Mouse (Mus musculus): ENCODE measurements around the gene Kctd12.

Kctd12 gene

DNA sequence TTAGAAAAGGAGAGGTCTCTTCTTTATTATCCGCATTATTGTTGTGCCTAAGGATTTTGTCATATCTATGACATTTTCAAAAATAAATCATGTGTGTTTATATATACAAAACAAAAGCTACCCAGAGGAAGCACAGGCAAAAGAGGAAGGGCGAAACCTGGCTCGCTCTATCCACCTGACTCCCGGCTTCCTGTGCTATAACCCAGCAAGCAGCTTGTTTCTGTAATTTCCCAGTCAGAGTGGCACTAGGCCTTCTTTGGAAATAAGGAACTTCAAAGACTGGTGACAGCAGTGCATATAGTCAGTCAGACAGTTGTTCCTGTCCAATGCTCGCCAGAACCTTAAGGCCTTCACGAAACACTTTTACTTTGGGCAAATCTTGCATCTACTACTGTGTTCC, 6.6 kb downstream of the Kctd12 start:
- in situ Hi-C loops (cut with MboI; ENCODE audit: unreplicated experiment in 2 of 2), result loop anchor here (25.0 kb wide), 3 partner anchors 564 to 1314 kb away; partner anchors contain the start of gene Uchl3 (in 1 of the 2)

DNA sequence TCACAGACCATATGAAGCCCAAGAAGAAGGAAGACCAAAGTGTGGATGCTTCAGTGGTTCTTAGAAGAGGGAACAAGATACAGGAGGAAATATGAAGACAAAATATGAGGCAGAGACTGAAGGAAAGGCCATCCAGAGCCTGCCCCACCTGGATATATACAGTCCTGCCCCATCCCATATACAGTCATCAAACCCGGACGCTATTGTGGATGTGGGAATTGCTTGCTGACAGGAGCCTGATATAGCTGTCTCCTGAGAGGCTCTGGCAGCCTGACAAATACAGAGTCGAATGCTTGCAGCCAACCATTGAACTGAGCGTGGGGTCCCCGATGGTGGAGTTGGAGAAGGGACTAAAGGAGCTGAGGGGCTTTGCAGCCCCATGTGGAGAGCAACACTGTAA, 13.6 kb downstream of the Kctd12 start:
- in situ Hi-C loops (cut with MboI; ENCODE audit: unreplicated experiment in 2 of 2), result no loop called here

- in situ Hi-C loops (cut with MboI; ENCODE audit: unreplicated experiment in 2 of 2), result no loop called here
Observed at GRCm38 (mm10) chr14:102966241-102966640, 16.2 kb downstream of the Kctd12 start.

DNA sequence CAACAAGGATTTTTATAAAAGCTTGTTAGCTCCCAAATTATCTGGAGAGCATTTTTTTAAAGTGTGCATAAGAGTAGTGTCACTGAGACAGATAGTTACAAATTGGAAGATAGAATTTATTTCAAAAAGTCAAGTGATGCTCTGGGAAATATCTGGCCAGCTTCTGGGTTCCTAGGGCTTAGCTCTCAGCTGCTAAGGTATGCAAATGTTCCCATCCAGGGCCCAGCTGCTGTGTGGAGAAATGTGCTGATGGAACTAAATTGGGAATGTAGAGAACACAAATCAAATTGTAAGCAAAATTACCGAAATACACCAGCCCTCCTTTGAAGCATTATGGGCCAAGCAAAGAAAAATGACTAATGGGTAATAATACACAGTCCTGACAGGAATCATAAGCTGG, 16.6 kb downstream of the Kctd12 start:
- in situ Hi-C loops (cut with MboI; ENCODE audit: unreplicated experiment in 2 of 2), result no loop called here

DNA sequence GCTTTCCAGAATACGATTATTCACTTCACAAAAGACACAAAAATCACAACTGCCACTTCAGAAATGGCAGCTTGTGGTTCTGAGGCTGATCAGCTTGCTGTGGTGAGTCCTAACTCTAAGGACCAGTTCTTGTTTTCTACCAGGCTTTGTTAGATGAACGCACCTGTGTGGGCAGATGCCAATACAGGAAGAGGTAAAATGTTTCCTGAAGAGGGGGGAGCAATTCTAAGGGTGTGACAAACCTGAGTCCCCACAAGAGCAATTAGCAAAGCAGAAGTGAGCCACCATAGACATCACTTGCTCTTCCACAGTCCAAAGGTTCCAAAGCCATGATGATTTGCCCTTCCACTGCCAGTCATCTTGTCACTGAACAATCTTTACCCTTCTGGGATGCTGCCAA, 20.4 kb downstream of the Kctd12 start:
- in situ Hi-C loops (cut with MboI; ENCODE audit: unreplicated experiment in 2 of 2), result no loop called here

GRCm38 (mm10) chr14:102953511-102953910, 28.9 kb downstream of the Kctd12 start:
- in situ Hi-C loops (cut with MboI; ENCODE audit: unreplicated experiment in 2 of 2), result no loop called here

GRCm38 (mm10) chr14:102951974-102952373, 30.5 kb downstream of the Kctd12 start:
- in situ Hi-C loops (cut with MboI; ENCODE audit: unreplicated experiment in 2 of 2), result no loop called here

- in situ Hi-C loops (cut with MboI; ENCODE audit: unreplicated experiment in 2 of 2), result no loop called here
Observed at GRCm38 (mm10) chr14:102947796-102948195, 34.6 kb downstream of the Kctd12 start.

DNA sequence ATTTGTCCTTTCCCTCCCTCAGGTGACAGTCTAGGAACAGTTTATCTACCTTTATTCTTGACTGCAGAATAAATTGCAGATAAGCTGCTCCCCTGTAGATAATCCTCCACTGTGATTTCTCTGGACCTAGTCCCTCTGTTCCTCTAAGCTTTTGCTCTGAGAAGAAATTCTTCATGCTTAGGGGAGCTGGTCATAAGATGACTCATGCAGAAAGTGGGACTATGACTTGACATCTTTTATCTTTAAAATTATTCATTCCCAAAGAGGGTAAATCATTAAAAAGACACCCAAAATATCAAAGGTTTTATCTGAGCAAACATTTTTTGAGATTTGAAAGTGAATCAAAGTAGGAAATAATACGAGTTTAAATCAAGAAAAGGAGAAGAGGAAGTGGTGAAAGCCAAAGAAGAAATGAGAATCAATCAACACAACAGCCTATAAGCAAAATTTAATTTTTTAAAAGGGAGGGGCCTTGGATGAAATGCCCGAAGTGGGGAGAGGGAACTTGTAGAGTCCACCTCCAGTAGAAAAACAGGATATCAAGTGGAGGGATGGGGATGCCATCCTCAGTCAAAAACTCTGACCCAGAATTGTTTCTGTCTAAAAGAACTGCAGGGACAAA, 40.1 kb downstream of the Kctd12 start:
- in situ Hi-C loops (cut with MboI; ENCODE audit: unreplicated experiment in 2 of 2), result no loop called here

DNA sequence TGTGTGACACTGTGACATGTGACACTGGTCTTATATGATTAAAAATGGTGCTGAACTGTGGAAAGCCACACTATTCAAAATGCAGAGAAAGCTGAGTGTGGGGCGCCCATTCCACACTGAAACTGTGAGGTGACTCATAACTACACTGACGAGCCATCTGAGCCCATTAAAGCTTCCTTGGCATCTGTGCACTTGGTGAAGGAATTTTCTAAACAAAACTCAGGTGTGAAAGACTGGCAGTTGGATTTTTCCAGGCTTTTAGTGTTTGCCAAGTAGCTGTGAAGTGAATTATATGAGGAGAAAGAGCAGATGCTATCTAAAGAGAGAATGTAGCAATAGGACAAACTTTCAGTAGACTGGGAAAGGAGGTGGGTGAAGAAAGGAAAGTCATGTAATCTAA, 47.6 kb downstream of the Kctd12 start:
- in situ Hi-C loops (cut with MboI; ENCODE audit: unreplicated experiment in 2 of 2), result no loop called here

DNA sequence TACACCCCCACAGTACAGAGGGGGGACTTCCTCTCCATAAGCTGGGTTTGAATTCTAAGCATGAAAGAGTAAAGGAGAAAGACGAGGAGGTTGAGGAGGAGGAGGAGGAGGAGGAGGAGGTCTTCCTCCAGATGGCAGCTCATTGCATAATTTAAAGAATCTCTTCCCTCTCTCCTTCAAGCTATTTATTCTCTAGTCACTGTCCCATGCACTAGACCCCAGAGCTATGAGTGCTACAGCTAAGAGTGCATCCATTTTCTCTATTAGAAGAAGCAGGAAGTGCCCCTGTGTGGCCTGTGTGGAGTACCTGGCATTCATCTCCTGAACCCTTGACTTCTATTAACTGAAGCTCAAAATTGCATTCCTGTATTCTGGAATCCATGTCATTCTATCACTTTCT, 51.5 kb downstream of the Kctd12 start:
- in situ Hi-C loops (cut with MboI; ENCODE audit: unreplicated experiment in 2 of 2), result no loop called here

DNA sequence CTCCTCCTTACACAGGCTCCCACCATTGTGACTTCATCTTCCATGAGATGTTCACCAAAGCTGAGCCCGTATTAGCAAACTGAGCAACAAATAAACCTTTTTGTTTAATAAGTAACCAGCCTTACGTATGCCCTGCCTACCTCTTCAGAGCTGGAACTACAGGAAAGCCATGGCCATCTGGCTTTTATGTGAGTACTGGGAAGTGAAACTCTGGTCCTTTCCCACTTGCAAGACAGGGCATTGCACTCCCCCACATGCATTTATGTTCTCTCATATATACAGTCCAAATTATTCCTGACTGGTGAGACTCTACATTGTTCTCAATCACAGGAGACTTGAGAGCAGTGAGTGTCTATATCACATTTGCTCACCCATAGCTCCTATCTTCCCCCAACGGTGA, 52.9 kb downstream of the Kctd12 start:
- in situ Hi-C loops (cut with MboI; ENCODE audit: unreplicated experiment in 2 of 2), result no loop called here

DNA sequence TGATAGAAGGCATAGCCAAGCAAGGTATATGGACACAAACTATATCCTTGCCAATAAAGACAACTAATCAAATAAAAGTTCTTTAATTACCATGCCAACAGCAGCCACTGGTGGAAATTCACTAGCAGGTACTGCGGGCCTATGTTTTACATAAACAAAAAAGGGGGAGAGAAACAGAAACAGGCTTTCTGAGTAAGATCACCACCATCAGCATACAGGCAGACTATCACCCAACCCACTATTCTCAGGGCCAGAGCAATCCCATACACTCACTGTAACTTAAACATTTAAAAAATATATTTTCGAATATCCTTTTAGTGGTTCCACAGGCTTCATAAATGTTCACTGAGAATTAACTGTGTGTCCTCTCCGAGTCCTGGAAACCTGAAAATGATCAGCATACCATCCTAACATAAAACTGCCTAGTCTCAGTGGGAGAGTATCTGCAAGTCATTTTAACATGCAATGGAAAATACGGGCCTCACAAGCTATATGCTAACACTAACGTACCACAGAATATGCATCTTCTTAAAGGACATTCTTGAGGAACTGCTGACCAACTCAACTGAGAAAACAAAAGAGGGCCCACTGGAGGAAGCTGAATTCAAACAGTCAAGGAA, 54.5 kb downstream of the Kctd12 start:
- in situ Hi-C loops (cut with MboI; ENCODE audit: unreplicated experiment in 2 of 2), result no loop called here

Data from v-Abl transformed pro-B cells (cell line).